11 mouse cellular contexts compared by ENCODE assay signal in the genomic region with DNA sequence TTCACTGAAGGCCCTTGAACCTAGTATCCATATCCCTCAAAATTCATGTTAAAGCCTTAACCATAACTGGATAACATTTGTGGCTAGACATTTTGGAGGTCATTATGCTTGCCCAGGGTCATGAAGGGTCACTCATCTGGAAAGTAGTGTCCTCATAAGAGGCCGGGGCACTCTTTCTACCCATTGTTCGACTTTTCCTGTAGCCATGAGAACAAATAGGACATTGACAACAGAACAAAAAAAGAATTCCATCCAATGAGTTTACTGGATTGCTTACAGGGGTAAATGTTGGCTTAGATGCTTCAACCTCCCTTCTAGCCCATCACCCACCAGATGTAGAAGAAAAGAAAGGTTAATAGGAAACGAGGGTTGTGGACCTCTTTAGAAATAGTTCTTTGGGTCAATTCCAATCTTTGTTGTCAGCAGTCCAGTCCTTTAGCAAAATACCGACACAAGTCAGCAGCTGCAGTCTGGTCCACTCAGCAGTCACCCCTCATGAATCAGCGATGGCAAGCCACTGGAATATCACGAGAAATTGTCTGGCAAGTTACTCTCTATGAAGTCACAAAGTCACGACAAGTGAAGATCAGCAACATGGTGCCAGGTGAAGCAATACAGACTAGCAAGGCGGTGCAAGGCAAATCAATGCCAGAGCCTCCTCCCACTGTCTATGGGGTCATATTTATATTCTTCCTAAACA.
"Had no signal": no experiment of that assay in that cellular context is flagged by ENCODE, and none has a peak within 500 bp of the region (broad histone marks: within the 10 kb centered on the region; RNA-seq: fewer than 3 reads in every experiment).

No protein-coding gene starts in this region.

- ATAC-seq: liver, embryonic 12.5 days had no signal

- H3K36me3 ChIP-seq: limb, embryonic 15.5 days; liver, embryonic 12.5 days; midbrain, embryonic 10.5 days; neural tube, embryonic 12.5 days had no signal

- H3K27ac ChIP-seq: limb, embryonic 15.5 days; liver, embryonic 12.5 days; midbrain, embryonic 10.5 days; neural tube, embryonic 12.5 days; stomach, postnatal 0 days had no signal

- H3K4me3 ChIP-seq: limb, embryonic 15.5 days; liver, embryonic 12.5 days; midbrain, embryonic 10.5 days; neural tube, embryonic 12.5 days had no signal

- H3K27me3 ChIP-seq: limb, embryonic 15.5 days; liver, embryonic 12.5 days; neural tube, embryonic 12.5 days had no signal

- H3K4me1 ChIP-seq: limb, embryonic 15.5 days; neural tube, embryonic 12.5 days had no signal

- H3K4me2 ChIP-seq: limb, embryonic 15.5 days; liver, embryonic 12.5 days; neural tube, embryonic 12.5 days had no signal

- H3K9me3 ChIP-seq: limb, embryonic 15.5 days; liver, embryonic 12.5 days; midbrain, embryonic 10.5 days; neural tube, embryonic 12.5 days had no signal

- H3K9ac ChIP-seq: limb, embryonic 15.5 days; liver, embryonic 12.5 days; neural tube, embryonic 12.5 days had no signal

- DNase-seq: kidney, adult 11 months; kidney, postnatal 10 days; layer of hippocampus, postnatal 36 days; lung, postnatal 4 days; midbrain, embryonic 14.5 days; thymus, postnatal 4 days had no signal
